Comparison of ENCODE assay signal across 24 mouse cellular contexts in genomic region chr19:29372621-29373020, GRCm38 (mm10). TPM values are rescaled to one million over a fixed set of nuclear protein-coding genes. Genes with fewer than 3 reads are reported as not detected.
DNase-seq lines count a peak whose midpoint lies in the region; ATAC-seq and TF ChIP-seq lines count a peak whose summit lies in the region.
"Had no signal": no experiment of that assay in that cellular context is flagged by ENCODE, and none has a peak within 500 bp of the region (broad histone marks: within the 10 kb centered on the region; RNA-seq: fewer than 3 reads in every experiment).

No protein-coding gene starts in this region.

- H3K4me2 ChIP-seq in forebrain, embryonic 16.5 days (ENCODE audit: low read length), result no peak overlapping the region
- no peak overlapping the region for H3K4me2 ChIP-seq in forebrain, embryonic 12.5 days
- peak overlapping the region; percentile 68 for H3K4me2 ChIP-seq in liver, postnatal 0 days (ENCODE audit: low read depth, low read length)
- no peak overlapping the region for H3K4me2 ChIP-seq in liver, embryonic 12.5 days
- H3K4me2 ChIP-seq in intestine, postnatal 0 days (replicated peaks; ENCODE audit: low read depth), result peak overlapping the region; percentile 59; the same call in 1 of the 2 replicates
- H3K4me2 ChIP-seq: embryonic facial prominence, embryonic 12.5 days had no signal

- H3K4me3 ChIP-seq in forebrain, embryonic 16.5 days (replicated peaks; ENCODE audit: low read length), result no peak overlapping the region
- no peak overlapping the region for H3K4me3 ChIP-seq in forebrain, embryonic 12.5 days (replicated peaks)
- no peak overlapping the region for H3K4me3 ChIP-seq in liver, postnatal 0 days (ENCODE audit: low read depth, low read length)
- H3K4me3 ChIP-seq in liver, embryonic 12.5 days, result no peak overlapping the region
- H3K4me3 ChIP-seq in intestine, postnatal 0 days (ENCODE audit: low read depth, low read length), result no peak overlapping the region
- H3K4me3 ChIP-seq: embryonic facial prominence, embryonic 12.5 days; neural tube, embryonic 13.5 days had no signal

- H3K27ac ChIP-seq in forebrain, embryonic 16.5 days (ENCODE audit: low read length), result no peak overlapping the region
- no peak overlapping the region for H3K27ac ChIP-seq in forebrain, embryonic 12.5 days
- H3K27ac ChIP-seq in liver, postnatal 0 days (ENCODE audit: low read depth), result peak overlapping the region; percentile 80
- H3K27ac ChIP-seq in liver, embryonic 12.5 days, result no peak overlapping the region
- H3K27ac ChIP-seq in intestine, postnatal 0 days (ENCODE audit: low read depth, low read length), result no peak overlapping the region
- H3K27ac ChIP-seq: embryonic facial prominence, embryonic 12.5 days; neural tube, embryonic 13.5 days had no signal

- 93% methylated on average over 3 of the region's 3 CpGs for WGBS in forebrain, embryonic 16.5 days
- 90% methylated on average over 3 of the region's 3 CpGs for WGBS in forebrain, embryonic 12.5 days
- WGBS in liver, postnatal 0 days (ENCODE audit: insufficient replicate concordance), result 68% methylated on average over 3 of the region's 3 CpGs
- 70% methylated on average over 3 of the region's 3 CpGs for WGBS in liver, embryonic 12.5 days (ENCODE audit: insufficient replicate concordance)
- WGBS in intestine, postnatal 0 days, result 82% methylated on average over 3 of the region's 3 CpGs

- H3K9ac ChIP-seq in forebrain, embryonic 16.5 days (replicated peaks; ENCODE audit: low read depth, low read length), result no peak overlapping the region
- no peak overlapping the region for H3K9ac ChIP-seq in forebrain, embryonic 12.5 days
- H3K9ac ChIP-seq in liver, postnatal 0 days (replicated peaks), result 0 out of 2 replicates have a peak overlapping the region, but pooled peaks have one; percentile 57
- no peak overlapping the region for H3K9ac ChIP-seq in liver, embryonic 12.5 days
- H3K9ac ChIP-seq in intestine, postnatal 0 days (ENCODE audit: low read depth, low read length), result no peak overlapping the region
- H3K9ac ChIP-seq: embryonic facial prominence, embryonic 12.5 days had no signal

- no peaks in the 10 kb centered on the region for H3K27me3 ChIP-seq in forebrain, embryonic 16.5 days (replicated peaks; ENCODE audit: control insufficient read depth, insufficient read depth, low read length)
- no peaks in the 10 kb centered on the region for H3K27me3 ChIP-seq in forebrain, embryonic 12.5 days
- H3K27me3 ChIP-seq in liver, postnatal 0 days (ENCODE audit: insufficient read depth, low read length), result no peaks in the 10 kb centered on the region
- no peaks in the 10 kb centered on the region for H3K27me3 ChIP-seq in liver, embryonic 12.5 days (replicated peaks)
- no peaks in the 10 kb centered on the region for H3K27me3 ChIP-seq in intestine, postnatal 0 days (replicated peaks; ENCODE audit: control insufficient read depth, insufficient read depth, low read length)
- H3K27me3 ChIP-seq: embryonic facial prominence, embryonic 12.5 days; liver, embryonic 15.5 days; neural tube, embryonic 13.5 days; Patski had no signal

- DNase-seq in liver, postnatal 0 days, result no peak
- DNase-seq in CD4-positive helper T cell, adult 2 months (ENCODE audit: low read depth, low spot score), result peak; percentile 24
- no peak for DNase-seq in MN1 (ENCODE audit: low spot score)
- no peak for DNase-seq in adrenal gland, postnatal 25 days
- DNase-seq: adrenal gland, adult 8-10 months; cerebellum, adult 9-11 months; lung, postnatal 10 days had no signal

- peaks cover 6% of the 10 kb centered on the region; the same call in 1 of the 2 replicates for H3K4me1 ChIP-seq in forebrain, embryonic 16.5 days (replicated peaks; ENCODE audit: control insufficient read depth, insufficient read depth, low read length)
- H3K4me1 ChIP-seq in forebrain, embryonic 12.5 days, result peaks cover under 1% of the 10 kb centered on the region; the same call in 1 of the 2 replicates
- H3K4me1 ChIP-seq in liver, postnatal 0 days (ENCODE audit: insufficient read depth), result peaks cover 17% of the 10 kb centered on the region
- peaks cover 29% of the 10 kb centered on the region for H3K4me1 ChIP-seq in liver, embryonic 12.5 days
- peaks cover 5% of the 10 kb centered on the region; the same call in 1 of the 2 replicates for H3K4me1 ChIP-seq in intestine, postnatal 0 days (replicated peaks; ENCODE audit: control insufficient read depth, insufficient read depth, low read length)
- H3K4me1 ChIP-seq: embryonic facial prominence, embryonic 12.5 days had no signal

- no peaks in the 10 kb centered on the region for H3K36me3 ChIP-seq in forebrain, embryonic 16.5 days (ENCODE audit: control insufficient read depth, insufficient read depth)
- H3K36me3 ChIP-seq in forebrain, embryonic 12.5 days (replicated peaks), result no peaks in the 10 kb centered on the region
- H3K36me3 ChIP-seq in liver, postnatal 0 days (replicated peaks; ENCODE audit: insufficient read depth, low read length), result peaks cover 4% of the 10 kb centered on the region; the same call in 1 of the 2 replicates
- H3K36me3 ChIP-seq in liver, embryonic 12.5 days, result no peaks in the 10 kb centered on the region
- H3K36me3 ChIP-seq in intestine, postnatal 0 days (ENCODE audit: control insufficient read depth, insufficient read depth), result 0 out of 2 replicates have a peak, but pooled peaks cover 3% of the 10 kb centered on the region
- H3K36me3 ChIP-seq: embryonic facial prominence, embryonic 12.5 days; liver, embryonic 15.5 days; neural tube, embryonic 13.5 days had no signal

- TF ChIP-seq CTCF in liver, postnatal 0 days (IDR thresholded peaks at IDR 0.05; ENCODE audit: low read depth), result no peak
- TF ChIP-seq CTCF in intestine, postnatal 0 days (IDR thresholded peaks at IDR 0.05; ENCODE audit: low read depth), result no peak

- ATAC-seq in forebrain, embryonic 16.5 days, result peak; percentile 23; the same call in 1 of the 2 replicates
- ATAC-seq in forebrain, embryonic 12.5 days (ENCODE audit: low FRiP score), result no peak
- no peak for ATAC-seq in liver, postnatal 0 days
- ATAC-seq in liver, embryonic 12.5 days, result no peak
- no peak for ATAC-seq in intestine, postnatal 0 days
- ATAC-seq: inflammation-experienced regulatory T-cells, adult 6 months; Patski had no signal

- H3K9me3 ChIP-seq in forebrain, embryonic 16.5 days (ENCODE audit: control insufficient read depth, low read length), result no peaks in the 10 kb centered on the region
- H3K9me3 ChIP-seq in forebrain, embryonic 12.5 days, result no peaks in the 10 kb centered on the region
- H3K9me3 ChIP-seq in liver, postnatal 0 days (ENCODE audit: low read length), result no peaks in the 10 kb centered on the region
- no peaks in the 10 kb centered on the region for H3K9me3 ChIP-seq in liver, embryonic 12.5 days (replicated peaks)
- no peaks in the 10 kb centered on the region for H3K9me3 ChIP-seq in intestine, postnatal 0 days (ENCODE audit: control insufficient read depth)
- H3K9me3 ChIP-seq: embryonic facial prominence, embryonic 12.5 days; liver, embryonic 15.5 days; neural tube, embryonic 13.5 days had no signal

- no peak for TF ChIP-seq EP300 in liver, postnatal 0 days (IDR thresholded peaks at IDR 0.05; ENCODE audit: low read depth)

RNA-seq across cellular contexts. Expression of gene Cd274, which starts 5.4 kb away (rescaled TPM):
- polyA plus RNA-seq in forebrain, embryonic 16.5 days (2015; fragmentation: Nextera tagmentation; extraction: Ambion mirVana), result 1.1 and 1.3 TPM in 2 replicates
- polyA plus RNA-seq in forebrain, embryonic 12.5 days (2016; fragmentation: Nextera tagmentation; extraction: Ambion mirVana), result 0.36 and 0.82 TPM in 2 replicates
- 0.76 and 1.2 TPM in 2 replicates for polyA plus RNA-seq in liver, postnatal 0 days (2015; fragmentation: Nextera tagmentation; extraction: Ambion mirVana)
- polyA plus RNA-seq in liver, embryonic 12.5 days (2016; fragmentation: Nextera tagmentation; extraction: Ambion mirVana), result 0.35 and 0.69 TPM in 2 replicates
- 0.30 TPM in 2 replicates for polyA plus RNA-seq in intestine, postnatal 0 days (2015; fragmentation: Nextera tagmentation; extraction: Ambion mirVana)
- 6.9 and 8.8 TPM in 2 replicates for total RNA-seq in adrenal gland, postnatal 25 days (2021)

RNA-seq across cellular contexts. Expression of gene Plgrkt, which starts 5.4 kb away (rescaled TPM):
- 101 and 111 TPM in 2 replicates for polyA plus RNA-seq in forebrain, embryonic 16.5 days (2015; fragmentation: Nextera tagmentation; extraction: Ambion mirVana)
- 75.9 and 80.5 TPM in 2 replicates for polyA plus RNA-seq in forebrain, embryonic 12.5 days (2016; fragmentation: Nextera tagmentation; extraction: Ambion mirVana)
- 23.8 and 25.0 TPM in 2 replicates for polyA plus RNA-seq in liver, postnatal 0 days (2015; fragmentation: Nextera tagmentation; extraction: Ambion mirVana)
- polyA plus RNA-seq in liver, embryonic 12.5 days (2016; fragmentation: Nextera tagmentation; extraction: Ambion mirVana), result 37.7 and 40.8 TPM in 2 replicates
- polyA plus RNA-seq in intestine, postnatal 0 days (2015; fragmentation: Nextera tagmentation; extraction: Ambion mirVana), result 147 TPM in 2 replicates
- total RNA-seq in adrenal gland, postnatal 25 days (2021), result 66.1 and 99.7 TPM in 2 replicates

RNA-seq across cellular contexts. Expression of gene Pdcd1lg2, which starts 38.1 kb away (rescaled TPM):
- polyA plus RNA-seq in forebrain, embryonic 16.5 days (2015; fragmentation: Nextera tagmentation; extraction: Ambion mirVana), result not detected in 2 replicates
- polyA plus RNA-seq in forebrain, embryonic 12.5 days (2016; fragmentation: Nextera tagmentation; extraction: Ambion mirVana), result 0.14 TPM in 1 of 2 replicates, not detected in the other
- polyA plus RNA-seq in liver, postnatal 0 days (2015; fragmentation: Nextera tagmentation; extraction: Ambion mirVana), result not detected in 2 replicates
- 0.17 TPM in 1 of 2 replicates, not detected in the other for polyA plus RNA-seq in liver, embryonic 12.5 days (2016; fragmentation: Nextera tagmentation; extraction: Ambion mirVana)
- 0.17 TPM in 1 of 2 replicates, not detected in the other for polyA plus RNA-seq in intestine, postnatal 0 days (2015; fragmentation: Nextera tagmentation; extraction: Ambion mirVana)
- total RNA-seq in adrenal gland, postnatal 25 days (2021), result not detected in 2 replicates
- total RNA-seq: adrenal gland, adult 8-10 months; gastrocnemius, adult 18-20 months; layer of hippocampus, postnatal 36 days had no signal
- polyA plus RNA-seq: cortical plate, adult 2 months; hindbrain, embryonic 11.5 days; kidney, embryonic 16.5 days; limb, embryonic 14.5 days; liver, embryonic 15.5 days; neural tube, embryonic 13.5 days had no signal

RNA-seq across cellular contexts. Expression of gene Rln1, which starts 38.2 kb away (rescaled TPM):
- polyA plus RNA-seq in forebrain, embryonic 16.5 days (2015; fragmentation: Nextera tagmentation; extraction: Ambion mirVana), result 2.8 and 3.9 TPM in 2 replicates
- 1.00 and 1.4 TPM in 2 replicates for polyA plus RNA-seq in forebrain, embryonic 12.5 days (2016; fragmentation: Nextera tagmentation; extraction: Ambion mirVana)
- not detected in 2 replicates for polyA plus RNA-seq in liver, postnatal 0 days (2015; fragmentation: Nextera tagmentation; extraction: Ambion mirVana)
- polyA plus RNA-seq in liver, embryonic 12.5 days (2016; fragmentation: Nextera tagmentation; extraction: Ambion mirVana), result 0.12 TPM in 1 of 2 replicates, not detected in the other
- polyA plus RNA-seq in intestine, postnatal 0 days (2015; fragmentation: Nextera tagmentation; extraction: Ambion mirVana), result not detected in 2 replicates
- not detected in 2 replicates for total RNA-seq in adrenal gland, postnatal 25 days (2021)
- total RNA-seq: adrenal gland, adult 8-10 months; gastrocnemius, adult 18-20 months; heart, adult 18-20 months had no signal
- polyA plus RNA-seq: heart, embryonic 16.5 days; inflammation-experienced regulatory T-cells, adult 6 months; liver, embryonic 15.5 days; Patski had no signal

RNA-seq across cellular contexts. Expression of gene Insl6, which starts 47.5 kb away (rescaled TPM):
- polyA plus RNA-seq in forebrain, embryonic 16.5 days (2015; fragmentation: Nextera tagmentation; extraction: Ambion mirVana), result 1.2 and 1.4 TPM in 2 replicates
- polyA plus RNA-seq in forebrain, embryonic 12.5 days (2016; fragmentation: Nextera tagmentation; extraction: Ambion mirVana), result 5.3 TPM in 2 replicates
- 1.2 TPM in 2 replicates for polyA plus RNA-seq in liver, postnatal 0 days (2015; fragmentation: Nextera tagmentation; extraction: Ambion mirVana)
- 0.85 and 0.89 TPM in 2 replicates for polyA plus RNA-seq in liver, embryonic 12.5 days (2016; fragmentation: Nextera tagmentation; extraction: Ambion mirVana)
- polyA plus RNA-seq in intestine, postnatal 0 days (2015; fragmentation: Nextera tagmentation; extraction: Ambion mirVana), result 48.4 and 50.0 TPM in 2 replicates
- 0.79 TPM in 1 of 2 replicates, not detected in the other for total RNA-seq in adrenal gland, postnatal 25 days (2021)
- total RNA-seq: gastrocnemius, adult 18-20 months; layer of hippocampus, postnatal 36 days had no signal

Comparison
In these comparisons a context has a peak if more than half of its experiments do, and no peak if none do; other contexts are left out.
1. H3K4me2 ChIP-seq: peak in liver, postnatal 0 days (single experiment) and intestine, postnatal 0 days (single experiment); none in forebrain, embryonic 16.5 days (single experiment), forebrain, embryonic 12.5 days (single experiment) and liver, embryonic 12.5 days (single experiment).